Mouse (Mus musculus): ENCODE data around the gene Arap1.

Gene Arap1

DNA sequence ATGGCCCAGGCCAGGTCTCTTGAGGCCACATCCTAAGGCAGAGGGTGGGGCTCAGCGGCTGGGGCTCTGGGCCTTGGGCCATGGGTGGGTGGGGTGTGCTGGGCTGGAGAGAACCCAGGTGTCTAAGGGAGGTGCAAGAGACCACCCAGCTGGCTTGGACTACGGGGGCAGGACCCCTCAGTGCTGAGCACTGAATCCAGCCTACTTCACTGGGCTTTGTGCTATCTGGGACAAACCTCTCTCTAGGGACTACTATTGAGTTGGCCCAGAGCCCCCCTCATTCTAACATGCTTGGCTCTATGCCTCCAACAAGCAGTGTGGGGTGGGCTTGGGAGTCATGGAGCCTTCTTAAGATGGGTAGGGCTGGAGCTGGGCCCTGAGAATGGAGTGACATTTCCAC, 47.6 kb downstream of the Arap1 start:
- WGBS = 84% methylated on average over 2 of the region's 2 CpGs

- 79% methylated on average over 4 of the region's 4 CpGs for WGBS
Observed at GRCm38 (mm10) chr7:101397175-101397574, 49.3 kb downstream of the Arap1 start.

GRCm38 (mm10) chr7:101401510-101401909, 53.6 kb downstream of the Arap1 start:
- WGBS = 85% methylated on average over 7 of the region's 7 CpGs

- 94% methylated on average over 5 of the region's 5 CpGs for WGBS
Observed at GRCm38 (mm10) chr7:101403831-101404230, 56.0 kb downstream of the Arap1 start.

DNA sequence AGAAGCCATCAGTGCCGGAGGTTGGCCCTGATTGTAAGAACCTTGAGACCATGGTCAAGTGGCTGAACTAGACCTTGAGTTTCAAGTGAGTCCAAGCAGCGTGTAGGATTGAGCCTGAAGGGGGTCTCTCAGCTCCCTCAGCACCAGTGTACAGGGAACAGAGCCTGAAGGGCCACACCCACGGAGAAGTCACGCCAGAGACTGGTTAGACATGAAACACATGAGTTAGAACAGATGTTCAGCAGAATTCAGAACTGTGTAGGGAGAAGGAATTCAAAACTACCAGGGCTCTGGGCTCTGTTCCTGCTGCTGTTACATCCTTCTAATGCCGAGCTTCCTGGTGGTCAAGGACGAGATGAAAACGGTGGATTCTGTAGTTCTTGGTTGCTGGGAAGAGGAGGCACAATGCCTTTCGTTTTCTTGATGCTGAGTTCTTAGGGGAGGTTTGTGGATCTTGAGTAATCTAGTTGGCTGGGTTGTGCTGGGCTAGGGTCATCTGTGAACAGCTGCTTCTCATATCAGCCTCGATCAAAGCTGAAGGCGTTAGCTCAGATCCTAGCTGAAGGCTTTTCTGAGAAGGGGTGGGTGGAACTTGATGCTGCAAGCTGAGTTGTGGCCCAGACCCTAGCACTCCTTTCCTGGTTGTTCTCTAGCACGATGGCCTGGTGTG, 62.5 kb downstream of the Arap1 start, which contains the start of gene Gm45837:
TSS of gene Gm45837 (plus strand) at position 620 of the 670 bp plus-strand sequence.
- 65% methylated on average over 11 of the region's 11 CpGs for WGBS

GRCm38 (mm10) chr7:101414209-101414608, 66.3 kb downstream of the Arap1 start:
- WGBS = 44% methylated on average over 4 of the region's 4 CpGs

- WGBS = 37% methylated on average over 7 of the region's 7 CpGs
Observed at GRCm38 (mm10) chr7:101414661-101415511, 67.0 kb downstream of the Arap1 start.

GRCm38 (mm10) chr7:101415512-101416100, 67.7 kb downstream of the Arap1 start:
- 32% methylated on average over 8 of the region's 8 CpGs for WGBS

DNA sequence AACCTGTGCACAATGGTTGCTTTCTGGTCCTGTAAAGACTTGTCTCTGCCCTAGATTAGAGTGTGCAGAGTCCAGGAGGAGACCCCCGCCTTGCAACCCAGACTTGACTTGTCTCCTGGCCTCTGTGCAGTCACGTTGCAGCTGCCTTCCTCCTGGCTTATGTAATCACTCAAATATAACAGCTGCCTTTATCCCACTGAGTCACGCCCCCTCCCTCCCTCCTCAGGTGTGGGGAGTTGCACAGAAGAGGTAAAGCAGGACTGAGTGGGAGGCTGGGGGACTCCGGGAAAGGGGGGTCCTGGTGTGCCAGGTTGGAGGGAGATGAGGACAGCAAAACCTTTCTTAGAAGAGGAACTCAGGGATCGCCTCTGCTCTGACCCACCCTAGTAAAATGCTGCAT, 68.5 kb downstream of the Arap1 start:
- WGBS = 58% methylated on average over 5 of the region's 5 CpGs

GRCm38 (mm10) chr7:101419013-101419770, 71.3 kb downstream of the Arap1 start:
- 10% methylated on average over 27 of the region's 27 CpGs for WGBS

GRCm38 (mm10) chr7:101421529-101421928, 73.7 kb downstream of the Arap1 start, which contains the start of gene Pde2a:
Gene Pde2a (plus strand): TSS chr7:101421691.
- WGBS = 9% methylated on average over 6 of the region's 6 CpGs

GRCm38 (mm10) chr7:101422069-101422468, 74.2 kb downstream of the Arap1 start:
- WGBS = 13% methylated on average over 3 of the region's 3 CpGs

DNA sequence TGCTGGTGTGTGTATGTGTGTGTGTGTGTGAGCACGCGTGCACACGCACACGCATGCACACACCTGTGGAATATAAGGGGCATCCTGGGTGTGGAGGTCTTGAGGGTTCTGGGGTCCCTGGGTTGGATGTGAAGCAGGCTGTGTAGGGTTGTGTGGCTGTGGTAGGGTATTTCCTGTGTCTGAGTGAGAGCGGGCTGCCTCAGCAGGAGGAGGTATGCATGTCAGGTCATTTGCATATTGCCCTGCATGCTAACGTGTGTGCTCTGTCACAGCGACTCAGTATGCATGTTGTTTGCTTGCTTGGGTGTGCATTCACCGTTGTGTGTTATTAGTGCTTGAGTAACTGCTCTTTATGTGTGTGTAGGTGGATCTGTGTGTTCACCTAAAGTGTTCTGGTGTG, 74.8 kb downstream of the Arap1 start:
- 60% methylated on average over 8 of the region's 8 CpGs for WGBS

DNA sequence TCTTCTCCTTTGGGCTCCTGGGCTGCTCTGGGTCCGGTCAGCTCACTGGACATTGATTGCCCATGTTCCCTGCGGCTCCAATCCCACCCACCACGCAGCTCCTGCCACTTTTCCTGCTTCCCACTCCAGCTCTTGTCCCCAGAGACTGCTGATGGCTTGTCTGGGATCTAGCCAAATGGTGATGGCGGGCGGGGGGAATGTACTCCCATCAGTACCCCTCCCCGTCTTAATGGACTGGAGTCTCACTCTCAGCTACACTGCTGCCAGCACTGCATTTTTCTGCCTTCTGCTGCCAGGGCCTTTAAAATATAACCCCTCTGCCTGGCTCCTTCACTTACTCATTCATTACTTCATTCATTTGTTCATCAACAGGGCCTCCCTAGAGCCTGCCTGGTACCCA, 76.1 kb downstream of the Arap1 start:
- 31% methylated on average over 6 of the region's 6 CpGs for WGBS

GRCm38 (mm10) chr7:101426692-101427091, 78.8 kb downstream of the Arap1 start:
- WGBS = 41% methylated on average over 8 of the region's 8 CpGs

GRCm38 (mm10) chr7:101427736-101428135, 79.9 kb downstream of the Arap1 start:
- WGBS = 12% methylated on average over 2 of the region's 2 CpGs

DNA sequence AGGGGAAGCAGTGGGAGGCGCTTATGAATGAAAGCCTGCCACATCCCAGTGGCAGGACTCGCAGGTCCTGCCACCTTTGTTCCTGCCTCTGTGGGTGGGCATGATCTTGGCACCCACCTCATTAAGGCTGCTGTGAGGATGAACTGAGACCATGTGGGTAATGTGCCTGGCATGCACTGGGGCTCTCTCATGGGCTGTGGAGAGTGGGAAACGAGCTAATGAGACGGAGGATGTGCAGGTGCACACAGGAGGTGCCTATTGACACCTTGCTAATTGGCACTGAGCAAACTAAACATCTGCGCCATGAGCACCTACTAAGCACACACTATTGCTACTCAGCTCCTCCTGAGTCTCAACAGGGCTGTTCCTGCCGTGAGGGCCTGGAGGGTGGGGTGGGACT, 87.2 kb downstream of the Arap1 start:
- 62% methylated on average over 6 of the region's 6 CpGs for WGBS

GRCm38 (mm10) chr7:101437876-101438275, 90.0 kb downstream of the Arap1 start:
- WGBS = 34% methylated on average over 1 of the region's 1 CpGs

DNA sequence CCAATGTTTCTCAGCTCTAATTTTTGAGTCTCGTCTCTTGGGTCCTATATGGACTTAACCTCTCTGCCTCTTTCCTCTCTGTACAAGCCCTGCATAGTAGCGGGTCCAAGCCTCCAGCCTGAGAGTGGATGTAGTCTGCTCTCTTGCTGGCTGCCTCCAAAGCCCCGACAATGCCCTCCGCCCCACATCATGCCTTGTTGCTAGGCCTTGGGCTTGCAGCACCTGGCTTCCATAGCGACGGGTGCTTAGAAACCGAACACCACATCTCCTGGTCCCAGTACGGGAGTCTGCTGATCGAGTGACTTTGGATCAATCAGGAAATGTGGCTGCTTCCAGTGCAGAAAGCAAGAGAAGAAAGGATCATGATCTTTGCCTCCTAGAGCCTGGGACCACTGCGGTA, 95.2 kb downstream of the Arap1 start:
- WGBS = 68% methylated on average over 10 of the region's 10 CpGs

- WGBS = 70% methylated on average over 4 of the region's 4 CpGs
Observed at GRCm38 (mm10) chr7:101444211-101444610, 96.3 kb downstream of the Arap1 start.

GRCm38 (mm10) chr7:101449855-101450254, 102.0 kb downstream of the Arap1 start:
- WGBS = 21% methylated on average over 3 of the region's 3 CpGs
